Mouse (Mus musculus): ENCODE data around the gene C3.

The C3 gene

DNA sequence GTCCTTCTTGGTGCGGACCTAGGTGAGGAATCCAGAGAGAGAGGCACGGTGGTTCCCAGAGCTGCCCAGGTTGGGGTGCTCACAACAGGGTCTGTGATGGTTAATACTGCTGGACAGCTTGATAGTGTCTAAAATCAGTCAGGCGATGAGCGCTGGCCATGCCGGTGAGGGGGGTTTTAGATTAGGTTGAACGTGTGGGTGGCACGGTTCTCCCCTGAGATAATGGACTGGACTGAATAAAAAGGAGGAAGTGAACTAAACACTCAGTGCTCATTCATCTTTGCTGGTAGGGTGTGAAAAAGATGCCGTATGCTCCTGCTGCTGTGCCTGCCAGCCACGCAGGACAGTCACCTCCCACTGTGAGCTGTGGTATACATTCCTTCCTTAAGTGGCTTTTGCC, 4.6 kb downstream of the C3 start:
- peak; percentile 51 for DNase-seq (ENCODE audit: extremely low read depth, low read depth)

DNA sequence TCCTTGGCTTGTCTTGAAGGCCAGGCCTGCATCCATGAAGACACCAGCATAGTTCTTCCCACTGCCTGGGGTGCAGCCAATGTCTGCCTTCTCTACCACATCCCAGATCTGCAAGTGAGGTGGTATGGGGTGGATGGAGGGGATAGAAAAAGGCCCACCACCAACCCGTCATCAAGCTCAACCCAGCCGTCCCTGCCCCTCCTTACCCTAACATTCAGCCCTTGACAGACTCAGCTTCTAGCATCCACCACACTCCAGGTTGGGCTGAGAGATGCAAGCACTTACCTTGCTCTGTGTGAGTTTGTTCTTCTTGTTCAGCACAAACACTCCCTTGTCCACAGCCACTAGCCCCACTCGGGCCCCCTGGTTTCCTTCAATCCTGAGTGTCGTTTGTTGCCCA, 6.0 kb downstream of the C3 start:
- no peak for DNase-seq (ENCODE audit: extremely low read depth, low read depth)

DNA sequence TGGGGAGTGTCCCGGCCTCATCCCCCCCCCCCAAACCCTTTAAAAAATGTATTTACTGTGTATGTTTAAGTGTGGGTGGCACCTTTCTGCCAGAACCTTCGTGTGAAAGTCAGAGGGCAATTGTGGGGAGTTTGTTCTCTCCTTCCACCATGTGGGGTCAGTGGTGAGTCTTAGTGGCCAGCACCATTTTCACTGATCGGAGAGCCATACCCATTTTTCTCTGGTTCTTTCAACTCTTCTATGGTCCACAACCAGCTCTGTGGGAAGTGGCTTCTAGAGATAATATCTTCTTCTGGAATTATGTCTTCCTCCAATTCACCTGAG, 8.1 kb downstream of the C3 start:
- peak; percentile 30 for DNase-seq (ENCODE audit: extremely low read depth, low read depth)

DNA sequence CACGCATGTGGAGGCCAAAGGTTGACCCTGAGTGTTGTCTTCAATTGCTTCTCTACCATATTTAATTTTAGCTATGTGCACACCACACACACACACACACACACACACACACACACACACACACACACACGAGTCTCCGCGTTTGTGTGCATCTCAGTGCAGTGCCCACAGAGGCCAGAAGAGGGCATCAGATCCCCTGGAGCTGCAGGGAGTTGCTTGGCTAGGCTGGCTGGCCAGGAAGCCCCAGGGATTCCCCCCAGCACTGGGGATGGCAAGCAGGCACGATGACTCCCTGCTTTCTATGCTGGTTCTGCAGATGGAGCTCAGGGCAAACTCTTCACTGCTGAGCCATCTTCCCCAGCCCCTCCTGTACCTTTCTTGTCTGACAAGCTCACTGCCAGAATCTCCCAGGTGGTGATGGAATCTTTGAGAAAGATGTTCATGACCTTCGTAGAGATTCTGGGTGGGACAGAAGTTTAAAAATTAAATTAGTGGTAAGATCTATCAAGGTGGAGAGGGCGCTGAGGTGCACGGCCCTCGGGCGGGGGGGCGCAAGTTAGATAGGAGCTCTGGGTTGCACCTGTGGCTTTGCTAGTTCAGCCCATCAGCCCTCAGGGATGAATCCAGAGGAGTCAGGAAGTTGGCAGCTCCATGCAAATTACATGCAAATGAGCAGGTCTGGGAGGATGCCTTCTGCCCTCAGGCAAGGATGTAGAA, 8.6 kb downstream of the C3 start:
- peak; percentile 31 for DNase-seq (ENCODE audit: extremely low read depth, low read depth)

DNA sequence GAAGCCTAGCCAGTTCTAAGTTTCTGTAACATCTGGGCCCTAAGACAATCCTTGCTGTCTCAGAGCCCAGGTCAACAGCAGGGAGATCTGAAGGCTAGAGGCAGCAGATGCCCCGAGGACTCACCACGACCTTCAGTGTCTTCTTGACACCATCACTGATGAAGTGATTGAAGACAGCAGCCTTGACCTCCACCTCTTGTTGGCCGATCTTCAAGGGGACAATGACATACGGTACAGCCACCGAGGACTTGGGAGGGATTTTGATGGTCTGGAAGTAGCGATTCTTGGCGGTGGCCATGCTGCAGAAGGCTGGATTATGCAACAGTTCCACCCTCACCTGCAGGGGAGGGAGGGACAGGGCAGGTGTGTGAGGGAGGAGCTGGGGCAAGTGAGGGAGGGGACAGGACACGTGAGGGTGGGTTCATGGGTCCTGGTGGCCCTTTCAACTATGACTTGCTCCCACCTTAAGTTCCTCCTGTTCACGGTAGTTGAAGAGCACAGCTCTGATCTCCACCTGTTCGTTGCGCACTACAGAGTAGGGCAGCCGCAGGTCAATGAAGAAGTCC, 9.5 kb downstream of the C3 start:
- no peak for DNase-seq (ENCODE audit: extremely low read depth, low read depth)

DNA sequence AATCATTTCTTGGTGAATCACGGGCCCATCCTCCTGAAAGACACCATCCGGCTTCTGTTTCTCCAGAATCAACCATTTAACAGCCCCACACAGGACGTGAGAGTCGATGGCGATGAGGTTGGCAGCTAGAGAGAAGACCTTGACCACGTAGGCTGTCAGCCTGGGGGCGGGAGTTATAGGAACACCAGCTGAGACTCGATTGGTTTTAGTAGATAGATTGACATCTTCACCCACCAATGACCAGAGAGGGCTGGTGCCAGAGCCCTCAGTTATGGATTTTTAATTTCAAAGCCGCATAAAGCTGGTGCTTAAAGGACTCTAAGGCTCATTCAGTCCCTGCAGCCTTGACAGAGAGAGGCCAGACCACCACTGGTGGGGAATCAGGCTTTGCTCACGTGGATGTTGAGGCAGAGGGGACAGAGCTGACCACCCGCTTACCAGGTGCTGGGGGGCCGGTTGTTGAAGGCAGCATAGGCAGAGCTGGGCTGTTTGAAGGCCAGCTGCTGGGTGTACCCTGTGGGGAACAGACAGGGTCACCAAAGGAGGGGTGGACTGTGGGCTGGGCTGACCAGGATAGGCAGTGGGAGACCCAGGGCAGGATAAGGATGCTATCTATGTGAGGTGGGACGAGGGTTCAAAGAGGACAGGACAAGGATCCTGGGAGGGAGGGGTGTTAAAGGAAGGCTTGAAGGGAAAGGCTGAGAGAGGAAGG, 13.1 kb downstream of the C3 start:
- DNase-seq (ENCODE audit: extremely low read depth, low read depth) = peak; percentile 76

DNA sequence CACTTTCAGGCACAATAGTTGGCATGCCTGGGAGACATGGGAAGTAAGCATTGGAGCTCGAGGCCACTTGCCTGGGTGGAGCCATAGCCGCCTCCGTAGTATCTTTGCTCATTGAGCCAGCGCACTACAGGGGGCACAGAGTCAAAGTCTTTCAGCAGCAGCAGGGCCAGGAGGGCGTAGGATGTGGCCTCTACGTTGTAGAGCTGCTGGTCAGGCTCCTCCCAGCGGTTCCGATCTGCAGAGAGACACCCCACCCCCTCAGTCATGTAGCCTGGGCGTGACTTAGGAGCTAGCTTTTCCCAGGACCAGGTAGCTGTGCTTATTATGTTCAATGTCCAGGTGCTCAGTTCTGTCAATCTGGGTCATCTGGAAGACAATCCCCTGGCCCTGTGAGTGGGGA, 16.4 kb downstream of the C3 start:
- no peak for DNase-seq (ENCODE audit: extremely low read depth, low read depth)

DNA sequence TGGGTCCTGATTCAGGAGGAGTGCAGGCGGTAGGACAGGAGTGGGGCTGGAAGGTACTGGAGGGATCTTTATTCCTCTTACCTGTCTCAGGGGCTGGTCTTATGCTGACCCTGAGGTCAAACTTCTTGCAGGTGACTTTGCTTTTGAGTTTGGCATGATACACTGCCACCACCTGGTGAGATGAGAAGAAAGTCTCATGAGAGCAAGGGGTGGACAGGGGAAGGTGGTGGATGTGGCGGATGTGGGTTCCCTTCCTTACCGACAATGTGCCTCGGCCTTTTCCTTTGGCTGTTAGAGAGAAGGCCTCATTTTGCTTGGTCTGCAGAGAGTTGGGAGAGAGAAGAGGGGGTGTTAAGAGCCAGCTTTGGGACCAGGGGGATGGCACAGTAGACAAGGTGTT, 18.6 kb downstream of the C3 start:
- no peak for DNase-seq (ENCODE audit: extremely low read depth, low read depth)

DNA sequence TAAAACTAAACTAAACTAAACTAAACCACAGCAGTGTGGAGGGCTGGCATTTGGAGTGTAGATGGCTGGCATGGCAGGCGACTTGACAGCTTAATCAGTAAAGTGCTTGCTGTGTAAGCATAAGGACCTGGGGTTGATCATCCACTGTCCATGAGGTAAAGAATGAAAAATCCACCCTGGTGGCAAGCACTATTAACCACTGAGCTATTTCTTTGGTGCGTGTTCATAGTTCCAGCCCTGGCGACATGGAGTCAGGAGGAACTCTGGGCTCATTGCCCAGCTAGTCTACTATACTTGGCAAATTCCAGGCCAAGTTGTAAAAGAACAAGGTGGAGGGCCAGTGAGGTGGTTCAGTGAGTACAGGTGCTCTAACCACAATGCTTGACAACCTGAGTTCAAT, 20.0 kb downstream of the C3 start:
- DNase-seq (ENCODE audit: extremely low read depth, low read depth) = no peak

DNA sequence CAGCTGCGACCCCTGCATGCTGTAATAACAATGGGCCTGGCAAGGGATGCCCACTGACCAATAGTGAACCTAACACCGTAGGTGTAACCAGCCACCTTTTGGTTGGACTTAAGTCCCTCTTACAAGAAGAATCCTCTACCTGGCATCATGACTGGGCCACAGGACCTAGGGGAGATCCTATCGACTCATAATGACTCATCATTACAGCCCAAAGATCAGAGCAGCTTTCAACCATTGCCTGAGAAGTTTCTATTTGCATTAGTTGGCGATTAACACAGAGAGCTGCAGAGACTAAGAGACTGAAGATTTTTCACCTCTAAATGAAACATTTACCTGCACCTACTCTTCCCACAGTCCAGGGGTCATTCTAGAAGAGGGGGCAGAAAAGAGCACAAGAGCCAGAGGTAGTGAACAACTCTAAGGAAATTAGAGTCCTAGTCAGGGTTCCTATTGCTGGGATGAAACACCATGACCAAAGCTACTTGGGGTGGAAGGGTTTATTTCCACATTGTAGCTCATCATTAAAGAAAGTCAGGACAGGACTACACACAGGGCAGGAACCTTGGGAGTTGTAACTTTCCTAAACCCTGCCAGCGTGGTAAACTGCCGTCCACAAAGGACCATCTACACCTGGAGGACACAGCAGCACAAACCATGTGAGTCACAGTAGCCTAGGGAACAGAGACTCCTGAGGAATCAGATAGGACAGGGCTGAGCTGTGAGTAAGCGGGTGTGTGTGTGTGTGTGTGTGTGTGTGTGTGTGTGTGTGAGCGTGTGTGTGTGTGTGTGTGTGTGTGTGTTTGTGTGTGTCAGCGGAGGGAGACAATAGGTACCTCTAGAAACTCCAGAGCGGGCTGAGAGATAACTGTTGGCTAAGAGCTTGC, 25.9 kb downstream of the C3 start:
- DNase-seq (ENCODE audit: extremely low read depth, low read depth) = no peak

DNA sequence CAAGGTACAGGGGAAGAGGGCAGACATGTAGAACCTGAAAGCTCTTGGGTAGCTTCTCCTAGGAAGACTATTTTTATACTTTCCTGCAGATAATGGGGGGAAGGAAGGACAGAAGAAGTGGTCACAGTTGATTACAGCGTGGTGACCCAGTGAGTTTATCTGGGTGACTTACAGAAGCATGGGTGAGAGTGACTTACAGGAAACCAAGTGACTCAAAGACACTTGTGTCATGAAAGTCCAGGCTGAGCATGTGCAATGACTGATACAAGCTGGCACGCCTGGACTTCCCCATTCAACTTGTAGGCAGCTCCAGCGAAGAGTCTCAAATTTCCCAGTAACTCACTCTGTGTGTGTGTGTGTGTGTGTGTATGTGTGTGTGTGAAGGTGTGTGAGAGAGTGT, 29.7 kb downstream of the C3 start:
- DNase-seq (ENCODE audit: extremely low read depth, low read depth) = peak; percentile 79

DNA sequence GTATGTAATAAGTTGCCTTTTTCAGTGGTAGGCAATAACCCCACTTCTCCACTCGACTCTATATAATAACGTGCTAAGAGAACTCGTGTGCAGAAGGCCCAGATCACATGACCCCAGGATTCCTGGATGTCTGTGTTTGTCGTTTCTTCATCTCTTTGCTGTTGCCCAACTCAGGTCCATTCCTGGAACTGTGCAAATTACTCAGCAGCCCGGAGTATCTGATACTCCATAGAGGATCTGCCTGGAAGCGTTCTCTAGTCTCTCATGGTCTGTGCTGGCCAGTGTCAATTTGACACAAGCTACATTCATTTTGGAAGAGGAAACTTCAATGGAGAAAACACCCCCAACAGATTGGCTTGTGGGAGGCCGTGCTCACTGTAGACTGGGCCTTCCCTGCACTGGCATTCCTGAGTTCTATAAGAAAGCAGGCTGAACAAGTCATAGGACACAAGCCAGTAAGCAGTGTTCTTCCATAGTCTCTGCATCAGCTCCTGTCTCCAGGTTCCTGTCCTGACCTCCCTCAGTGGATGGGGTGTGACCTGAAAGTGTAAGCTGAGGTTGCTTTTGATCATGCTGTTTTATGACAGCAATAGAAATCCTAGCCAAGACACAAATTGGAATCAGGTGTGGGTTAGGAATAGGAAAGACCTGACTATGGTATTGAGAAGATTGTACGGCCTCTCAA, 32.5 kb downstream of the C3 start:
- no peak for DNase-seq (ENCODE audit: extremely low read depth, low read depth)

DNA sequence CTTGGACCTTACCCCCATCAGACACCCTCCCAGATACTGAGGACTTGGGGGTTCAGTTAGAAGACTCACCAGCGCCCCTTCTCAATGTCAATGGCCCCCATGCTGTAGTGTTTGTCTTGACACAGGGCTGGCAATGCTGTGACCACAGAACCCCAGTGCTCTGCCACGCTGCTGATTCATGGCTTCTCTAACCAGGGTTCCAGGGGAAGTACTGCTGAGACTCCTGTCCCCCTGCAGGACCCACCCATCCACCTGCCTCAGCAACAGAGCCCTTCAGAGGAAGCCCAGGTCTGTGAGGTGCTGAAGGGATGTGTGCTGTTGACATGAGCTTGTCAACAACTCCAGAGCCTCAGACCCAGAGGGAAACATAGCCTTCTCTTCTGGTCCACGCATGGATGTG, 33.2 kb downstream of the C3 start:
- no peak for DNase-seq (ENCODE audit: extremely low read depth, low read depth)

DNA sequence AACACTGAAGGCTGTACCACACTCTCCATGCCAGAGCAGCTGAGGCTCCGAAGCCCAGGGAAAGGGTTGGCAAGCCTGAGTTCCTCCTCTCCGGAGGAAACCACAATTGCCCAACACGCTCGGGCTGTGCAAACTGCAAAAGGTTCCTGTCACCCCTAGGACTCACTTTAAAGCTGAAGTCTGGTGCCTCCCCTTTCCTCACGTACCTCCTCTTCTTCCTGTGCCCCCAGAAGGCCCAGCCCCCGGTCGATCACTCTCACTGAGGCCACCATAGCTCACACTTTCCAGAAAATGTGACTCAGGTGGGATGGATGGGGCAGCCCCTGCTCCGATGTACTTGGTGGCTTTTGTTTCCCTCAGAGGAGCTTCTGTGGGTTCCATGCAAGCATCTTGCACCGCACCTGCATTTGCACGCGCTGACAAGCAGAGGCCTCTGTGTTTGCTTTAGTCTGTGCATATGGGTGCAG, 33.9 kb downstream of the C3 start, which contains the start of gene Tnfsf14:
TSS of gene Tnfsf14 (minus strand) at position 137 of the 467 bp plus-strand sequence.
- no peak for DNase-seq (ENCODE audit: extremely low read depth, low read depth)

DNA sequence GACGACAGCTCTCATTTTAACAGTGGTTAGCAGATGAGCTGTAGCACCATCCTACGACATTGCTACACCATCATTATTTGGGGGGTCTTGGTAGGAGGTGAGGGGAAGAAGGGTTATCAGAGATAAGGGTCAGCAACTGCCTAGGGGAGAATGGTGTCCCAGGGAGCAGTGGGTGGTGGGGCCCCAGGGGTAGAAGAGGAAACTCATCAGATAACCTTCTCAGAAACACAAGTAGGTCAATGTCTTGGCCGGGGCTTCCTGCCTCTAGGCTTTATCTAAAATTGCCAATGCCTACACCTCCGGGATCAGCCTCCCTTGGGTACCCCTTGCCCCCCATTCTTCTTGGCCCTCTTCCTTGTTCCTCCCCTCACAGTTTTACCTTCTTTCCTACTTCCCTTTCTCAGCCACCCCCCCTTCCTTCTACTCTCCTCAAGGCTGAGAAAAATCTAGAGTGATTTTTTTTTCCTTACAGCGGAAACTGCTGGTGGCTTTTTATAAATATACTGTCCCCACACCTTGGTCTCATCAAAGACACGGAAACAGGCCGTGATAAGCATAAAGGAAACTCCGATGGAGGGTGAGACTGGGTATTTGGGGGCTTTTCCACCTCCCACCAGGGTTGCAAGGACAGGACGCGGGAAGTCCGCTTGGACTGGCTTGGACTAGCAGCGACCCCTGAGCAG, 39.3 kb downstream of the C3 start:
- DNase-seq (ENCODE audit: extremely low read depth, low read depth) = peak; percentile 41

DNA sequence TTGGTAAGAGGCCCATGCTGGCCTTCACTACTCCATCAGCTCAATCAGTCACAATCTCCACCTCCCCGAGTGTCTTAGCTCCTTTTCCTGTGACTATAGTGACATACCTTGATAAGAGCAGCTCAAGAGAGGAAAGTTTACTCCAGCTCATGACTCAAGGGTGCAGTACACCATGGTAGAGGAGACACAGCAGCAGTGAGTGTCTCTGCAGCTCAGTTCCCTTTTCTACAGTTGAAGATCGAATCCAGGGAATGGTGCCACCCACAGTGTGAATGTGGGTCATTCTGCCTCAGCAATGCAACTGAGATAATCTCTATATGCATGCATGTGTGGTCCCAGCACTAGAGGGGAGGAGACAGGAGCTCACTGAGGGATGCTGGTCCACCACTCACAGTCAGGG, 42.3 kb downstream of the C3 start:
- peak; percentile 35 for DNase-seq (ENCODE audit: extremely low read depth, low read depth)

DNA sequence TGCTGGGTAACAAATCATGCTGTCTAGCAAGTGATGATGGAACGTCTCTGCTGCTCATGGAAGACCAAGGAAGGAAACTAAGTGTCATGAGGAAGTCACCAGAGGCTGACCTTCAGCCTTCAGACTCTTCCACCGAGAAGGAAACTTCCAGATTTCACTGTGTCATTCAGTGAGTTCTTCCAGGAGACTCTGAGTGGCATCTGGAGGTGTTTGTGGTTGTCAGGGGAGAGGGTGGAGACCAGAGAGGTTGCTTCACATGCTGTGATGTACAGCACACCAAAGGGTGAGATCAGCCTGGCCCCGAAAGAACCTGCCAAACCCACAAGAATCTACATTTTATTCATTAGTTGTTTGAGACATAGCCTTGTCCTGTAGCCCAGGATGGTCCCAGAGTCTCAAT, 45.1 kb downstream of the C3 start:
- DNase-seq (ENCODE audit: extremely low read depth, low read depth) = no peak

DNA sequence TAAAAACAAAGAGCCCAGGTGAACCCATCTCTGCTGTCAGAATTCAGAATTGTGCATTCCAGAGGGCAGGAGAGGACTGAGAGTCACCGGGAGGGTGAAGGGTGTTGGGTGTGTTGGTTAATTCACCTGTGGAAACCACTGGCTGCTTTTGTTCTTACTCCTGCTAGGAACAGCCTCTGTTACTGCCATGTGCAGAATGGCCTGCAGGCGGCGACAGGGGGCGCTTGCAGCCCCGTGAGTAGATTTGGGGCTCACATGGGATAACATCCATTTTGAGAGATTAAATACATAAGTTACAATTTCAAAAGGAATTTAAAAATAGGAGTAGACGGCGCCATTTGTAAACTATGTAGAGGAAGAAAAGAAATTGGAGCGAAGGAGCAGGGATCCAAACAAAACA, 47.6 kb downstream of the C3 start:
- peak; percentile 26 for DNase-seq (ENCODE audit: extremely low read depth, low read depth)

DNA sequence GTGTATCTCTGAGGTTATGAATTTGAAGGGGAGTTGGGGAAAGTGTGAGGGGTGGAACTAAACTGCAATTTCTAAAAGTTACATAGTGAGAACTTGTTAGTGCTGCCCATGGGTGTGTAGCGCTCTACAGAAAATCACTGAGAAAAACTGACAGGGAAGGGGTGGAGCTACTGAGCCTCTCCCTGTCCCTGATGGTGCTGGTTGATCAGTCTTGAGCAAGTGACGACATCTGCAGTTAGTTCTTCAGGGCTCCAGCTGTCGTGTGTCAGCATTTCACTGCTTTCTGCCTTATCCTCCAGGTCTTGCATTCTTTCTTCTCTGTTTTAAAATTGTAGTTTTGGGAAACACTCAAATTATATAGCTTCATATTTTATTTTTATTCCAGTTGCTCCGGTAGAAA, 54.6 kb downstream of the C3 start:
- no peak for DNase-seq (ENCODE audit: extremely low read depth, low read depth)

DNA sequence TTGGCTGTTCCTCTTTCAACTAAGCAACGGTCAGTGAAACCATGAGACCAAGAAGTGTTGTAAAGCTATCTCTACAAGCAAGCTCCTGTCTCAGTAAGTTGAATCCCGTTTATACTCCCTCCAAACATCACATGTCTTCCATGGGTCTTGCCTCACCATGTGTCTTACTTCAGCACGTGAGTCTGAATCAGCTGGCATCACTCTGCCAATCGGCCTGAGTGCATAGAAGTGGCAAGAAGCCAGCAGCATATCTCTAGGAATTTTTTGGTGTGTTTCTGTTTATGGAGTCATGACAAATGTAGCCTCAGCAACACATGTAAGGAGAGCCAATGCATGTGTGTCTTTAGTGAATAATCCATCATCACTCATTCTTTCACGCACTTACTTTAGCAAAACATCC, 55.6 kb downstream of the C3 start:
- no peak for DNase-seq (ENCODE audit: extremely low read depth, low read depth)
